Mouse (Mus musculus): ENCODE measurements at regions not wholly inside any gene's neighbourhood (a gene's known extent, or its start where the extent isn't known, plus 50 kb on each side); places are given as distances from the start of the nearest gene placed in this dataset.
A peak's percentile ranks its signal among the peaks of the same experiment; 100 is the strongest.

DNA sequence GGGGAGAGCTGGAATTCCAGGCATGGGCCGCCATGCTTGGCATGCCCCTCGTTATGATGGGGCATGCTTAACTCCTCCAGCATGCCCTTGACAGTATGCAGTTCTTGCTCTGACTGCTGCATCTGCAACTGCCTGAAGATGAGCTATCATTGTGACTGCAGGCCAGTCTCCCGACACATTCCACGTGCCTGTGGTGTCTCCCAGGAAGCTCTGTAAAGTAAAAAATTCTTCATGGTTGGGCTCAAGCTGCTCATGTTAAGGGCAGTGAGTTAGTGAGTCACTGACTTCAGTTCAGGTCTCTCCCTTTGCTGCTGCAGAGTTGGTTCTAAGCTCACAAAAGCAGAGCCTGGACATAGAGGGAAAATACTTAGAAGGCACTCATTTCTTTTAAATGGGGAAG, 161.5 kb downstream of the Sox2 start:
- H3K27ac ChIP-seq (ENCODE audit: low read depth, low read length), result no peak overlapping the region
- no peak overlapping the region for H3K9ac ChIP-seq (ENCODE audit: low read length)
- no peaks in the 10 kb centered on the region for H3K36me3 ChIP-seq (ENCODE audit: control insufficient read depth, insufficient read depth, low read length)
- H3K4me1 ChIP-seq (ENCODE audit: control insufficient read depth, insufficient read depth, low read length), result no peaks in the 10 kb centered on the region; the same call in 1 of the 2 replicates
- H3K4me2 ChIP-seq (ENCODE audit: low read depth), result no peak overlapping the region
- no peaks in the 10 kb centered on the region for H3K9me3 ChIP-seq (ENCODE audit: control insufficient read depth, low read length)
- no peaks in the 10 kb centered on the region; the same call in 1 of the 2 replicates for H3K27me3 ChIP-seq (ENCODE audit: control insufficient read depth, insufficient read depth, low read length)
- DNase-seq (ENCODE audit: low spot score) (no peak), ATAC-seq (ENCODE audit: insufficient read depth, low FRiP score, low TSS enrichment) (no peak)
- no peak overlapping the region for H3K4me3 ChIP-seq (ENCODE audit: low read depth, low read length)
- WGBS, result 73% methylated on average over 4 of the region's 4 CpGs

DNA sequence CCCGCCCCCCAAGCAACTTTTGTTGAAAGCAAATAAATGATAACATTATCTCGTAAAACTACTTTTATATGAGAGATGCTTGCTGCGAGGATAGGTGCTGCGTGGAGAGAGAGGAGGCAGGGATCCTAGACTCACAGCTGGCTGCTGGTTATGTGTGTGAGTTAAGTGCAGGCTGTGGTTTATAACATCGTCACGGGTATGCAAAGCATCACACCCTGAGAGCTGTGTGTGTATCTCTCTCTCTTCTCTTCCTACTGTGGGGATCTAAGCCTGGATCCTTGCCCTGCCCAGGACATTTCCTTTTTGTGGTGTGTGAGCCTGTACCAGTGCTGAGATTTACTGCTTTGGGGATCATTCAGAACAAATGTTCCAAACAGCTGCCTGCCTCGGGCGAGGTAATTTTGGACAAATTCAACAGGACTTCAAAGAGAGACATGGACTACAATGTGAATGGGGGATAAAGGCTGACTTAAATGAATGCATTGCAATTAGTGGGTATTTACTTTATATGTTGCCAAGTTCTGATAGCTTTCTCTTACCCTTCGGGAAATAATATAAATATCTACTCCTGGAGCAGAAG, 162.9 kb downstream of the Sox2 start:
- no peak overlapping the region for H3K9ac ChIP-seq (ENCODE audit: low read length)
- H3K4me2 ChIP-seq (ENCODE audit: low read depth), result no peak overlapping the region
- no peaks in the 10 kb centered on the region for H3K9me3 ChIP-seq (ENCODE audit: control insufficient read depth, low read length)
- DNase-seq (ENCODE audit: low spot score), result no peak
- WGBS, result 21% methylated on average over 9 of the region's 9 CpGs
- H3K4me3 ChIP-seq (ENCODE audit: low read depth, low read length), result no peak overlapping the region
- H3K4me1 ChIP-seq (ENCODE audit: control insufficient read depth, insufficient read depth, low read length), result no peaks in the 10 kb centered on the region; the same call in 1 of the 2 replicates
- no peak overlapping the region for H3K27ac ChIP-seq (ENCODE audit: low read depth, low read length)
- ATAC-seq (ENCODE audit: insufficient read depth, low FRiP score, low TSS enrichment), result no peak
- no peaks in the 10 kb centered on the region; the same call in 1 of the 2 replicates for H3K27me3 ChIP-seq (ENCODE audit: control insufficient read depth, insufficient read depth, low read length)
- H3K36me3 ChIP-seq (ENCODE audit: control insufficient read depth, insufficient read depth, low read length), result no peaks in the 10 kb centered on the region

DNA sequence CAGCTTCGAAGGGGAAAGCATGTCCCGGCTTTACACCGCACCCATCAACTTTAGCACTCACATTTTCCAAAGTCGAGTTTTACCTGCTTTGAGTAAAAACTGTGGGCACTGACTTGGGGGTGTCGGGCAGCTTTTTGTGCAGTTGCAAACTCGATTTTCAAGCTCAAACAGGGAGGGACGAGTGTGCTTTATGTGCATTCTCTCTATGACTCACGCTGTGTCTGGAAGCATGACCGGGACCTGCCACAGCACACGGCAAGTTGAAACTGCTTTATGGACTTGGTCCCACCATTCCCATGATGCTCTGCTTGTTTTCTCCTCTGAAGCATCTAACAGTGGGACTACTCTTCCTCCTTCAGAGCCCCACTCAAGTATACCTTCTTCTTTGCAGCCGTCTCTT, 174.8 kb downstream of the Sox2 start:
- Histone ChIP-seq H3K36me3 (ENCODE audit: control insufficient read depth, insufficient read depth, low read length) (no peaks in the 10 kb centered on the region), H3K27ac (ENCODE audit: low read depth, low read length) (no peak overlapping the region), H3K4me1 (ENCODE audit: control insufficient read depth, insufficient read depth, low read length) (no peaks in the 10 kb centered on the region), H3K9ac (ENCODE audit: low read length) (no peak overlapping the region), H3K9me3 (ENCODE audit: control insufficient read depth, low read length) (no peaks in the 10 kb centered on the region), H3K4me3 (ENCODE audit: low read depth, low read length) (no peak overlapping the region), H3K4me2 (ENCODE audit: low read depth) (no peak overlapping the region), H3K27me3 (ENCODE audit: control insufficient read depth, insufficient read depth, low read length) (no peaks in the 10 kb centered on the region)
- ATAC-seq (ENCODE audit: insufficient read depth, low FRiP score, low TSS enrichment), result no peak
- DNase-seq (ENCODE audit: low spot score), result no peak
- WGBS, result 86% methylated on average over 11 of the region's 11 CpGs

DNA sequence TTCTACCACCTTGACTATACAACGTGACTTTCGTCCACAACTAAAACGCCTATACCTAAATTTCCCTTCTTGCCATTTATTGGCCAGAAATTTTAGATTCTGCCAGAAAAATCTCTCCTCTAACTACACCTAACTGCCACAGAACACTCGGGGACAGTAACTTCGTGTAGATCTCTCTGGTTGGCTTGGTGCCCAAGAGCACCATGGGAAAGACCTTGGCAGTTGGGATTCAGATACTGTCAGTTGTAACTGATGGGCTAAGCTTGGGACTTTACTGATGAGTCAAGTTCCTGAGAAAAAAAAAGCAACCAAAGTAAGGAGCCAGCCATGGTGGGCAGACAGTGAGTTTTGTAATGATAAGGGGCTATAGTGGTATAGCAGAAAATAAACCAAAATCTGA, 176.2 kb downstream of the Sox2 start:
- no peaks in the 10 kb centered on the region for H3K4me1 ChIP-seq (ENCODE audit: control insufficient read depth, insufficient read depth, low read length)
- H3K27ac ChIP-seq (ENCODE audit: low read depth, low read length), result no peak overlapping the region
- no peak overlapping the region for H3K4me3 ChIP-seq (ENCODE audit: low read depth, low read length)
- no peak overlapping the region for H3K9ac ChIP-seq (ENCODE audit: low read length)
- H3K4me2 ChIP-seq (ENCODE audit: low read depth), result no peak overlapping the region
- H3K36me3 ChIP-seq (ENCODE audit: control insufficient read depth, insufficient read depth, low read length), result no peaks in the 10 kb centered on the region
- WGBS, result 89% methylated on average over 5 of the region's 5 CpGs
- DNase-seq (ENCODE audit: low spot score), result no peak
- no peaks in the 10 kb centered on the region for H3K9me3 ChIP-seq (ENCODE audit: control insufficient read depth, low read length)
- no peak for ATAC-seq (ENCODE audit: insufficient read depth, low FRiP score, low TSS enrichment)
- no peaks in the 10 kb centered on the region for H3K27me3 ChIP-seq (ENCODE audit: control insufficient read depth, insufficient read depth, low read length)

DNA sequence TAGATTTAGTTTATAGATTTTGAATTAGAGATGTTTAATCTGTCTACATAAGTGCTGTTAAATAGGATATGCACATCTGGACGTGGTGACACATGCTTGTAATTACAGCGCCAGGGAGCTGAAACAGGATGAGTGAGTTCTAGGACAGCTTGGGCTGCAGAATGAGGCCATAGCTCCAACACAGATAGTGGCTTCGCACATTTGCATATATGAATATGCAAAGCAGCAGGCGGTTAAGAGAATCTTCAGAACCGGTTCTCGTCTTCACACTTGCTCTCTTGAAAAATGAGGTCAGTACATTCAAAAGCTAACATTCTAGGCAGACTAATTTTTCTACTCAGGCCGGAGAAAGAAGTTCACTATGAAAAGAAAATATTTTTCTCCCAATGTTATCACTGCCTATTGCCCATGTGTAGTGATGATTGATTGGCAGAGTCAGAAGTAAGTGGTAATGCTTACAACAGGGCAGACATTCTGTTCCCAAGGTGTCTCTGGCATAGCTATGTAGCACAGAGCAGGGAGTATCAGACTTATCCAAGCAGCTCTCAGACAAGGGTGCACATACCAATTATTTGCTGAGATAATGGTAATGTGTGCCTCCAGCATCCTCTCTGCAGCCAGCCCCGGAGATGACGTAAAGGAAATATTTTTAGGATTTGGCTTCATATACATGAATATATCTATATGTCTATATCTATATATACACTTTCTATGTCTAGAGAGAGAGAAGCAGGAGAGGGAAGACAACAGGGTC, 178.4 kb downstream of the Sox2 start:
- no peak overlapping the region for H3K27ac ChIP-seq (ENCODE audit: low read depth, low read length)
- 65% methylated on average over 9 of the region's 9 CpGs for WGBS
- no peaks in the 10 kb centered on the region for H3K9me3 ChIP-seq (ENCODE audit: control insufficient read depth, low read length)
- H3K36me3 ChIP-seq (ENCODE audit: control insufficient read depth, insufficient read depth, low read length), result no peaks in the 10 kb centered on the region
- no peak overlapping the region for H3K4me3 ChIP-seq (ENCODE audit: low read depth, low read length)
- H3K27me3 ChIP-seq (ENCODE audit: control insufficient read depth, insufficient read depth, low read length), result no peaks in the 10 kb centered on the region
- no peak overlapping the region for H3K9ac ChIP-seq (ENCODE audit: low read length)
- DNase-seq (ENCODE audit: low spot score) (no peak), ATAC-seq (ENCODE audit: insufficient read depth, low FRiP score, low TSS enrichment) (no peak)
- no peaks in the 10 kb centered on the region for H3K4me1 ChIP-seq (ENCODE audit: control insufficient read depth, insufficient read depth, low read length)
- no peak overlapping the region for H3K4me2 ChIP-seq (ENCODE audit: low read depth)

DNA sequence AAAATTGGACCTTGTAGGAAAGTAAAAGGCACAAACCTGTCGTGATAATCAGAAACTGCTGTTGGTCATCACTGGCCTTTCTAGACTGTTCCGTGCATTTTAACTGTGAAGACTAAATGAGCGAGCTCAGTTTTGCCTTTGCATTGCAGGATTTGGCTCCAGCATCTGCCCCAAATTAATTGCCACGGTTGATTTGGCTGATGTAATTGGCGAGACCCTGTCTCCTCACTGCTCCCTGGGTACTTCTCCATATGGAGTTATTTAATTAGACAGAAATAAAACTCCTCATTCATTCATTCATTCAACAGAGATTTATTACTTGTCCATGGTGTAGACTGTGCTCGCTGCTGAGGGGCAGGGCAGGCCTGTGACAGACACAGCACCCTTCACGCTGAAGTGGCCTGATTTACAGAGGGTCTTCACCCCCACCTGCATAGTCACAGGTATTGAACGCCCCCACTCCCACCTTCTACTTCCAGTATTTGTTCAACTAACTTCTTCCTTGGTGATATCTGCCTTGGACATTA, 186.6 kb downstream of the Sox2 start:
- DNase-seq (ENCODE audit: low spot score) (no peak), ATAC-seq (ENCODE audit: insufficient read depth, low FRiP score, low TSS enrichment) (peak; percentile 63)
- Histone ChIP-seq H3K4me3 (ENCODE audit: low read depth, low read length) (no peak overlapping the region), H3K36me3 (ENCODE audit: control insufficient read depth, insufficient read depth, low read length) (no peaks in the 10 kb centered on the region), H3K27me3 (ENCODE audit: control insufficient read depth, insufficient read depth, low read length) (no peaks in the 10 kb centered on the region), H3K9ac (ENCODE audit: low read length) (no peak overlapping the region), H3K4me2 (ENCODE audit: low read depth) (no peak overlapping the region), H3K9me3 (ENCODE audit: control insufficient read depth, low read length) (no peaks in the 10 kb centered on the region), H3K27ac (ENCODE audit: low read depth, low read length) (no peak overlapping the region), H3K4me1 (ENCODE audit: control insufficient read depth, insufficient read depth, low read length) (peaks cover 9% of the 10 kb centered on the region)
- WGBS, result 61% methylated on average over 8 of the region's 8 CpGs

DNA sequence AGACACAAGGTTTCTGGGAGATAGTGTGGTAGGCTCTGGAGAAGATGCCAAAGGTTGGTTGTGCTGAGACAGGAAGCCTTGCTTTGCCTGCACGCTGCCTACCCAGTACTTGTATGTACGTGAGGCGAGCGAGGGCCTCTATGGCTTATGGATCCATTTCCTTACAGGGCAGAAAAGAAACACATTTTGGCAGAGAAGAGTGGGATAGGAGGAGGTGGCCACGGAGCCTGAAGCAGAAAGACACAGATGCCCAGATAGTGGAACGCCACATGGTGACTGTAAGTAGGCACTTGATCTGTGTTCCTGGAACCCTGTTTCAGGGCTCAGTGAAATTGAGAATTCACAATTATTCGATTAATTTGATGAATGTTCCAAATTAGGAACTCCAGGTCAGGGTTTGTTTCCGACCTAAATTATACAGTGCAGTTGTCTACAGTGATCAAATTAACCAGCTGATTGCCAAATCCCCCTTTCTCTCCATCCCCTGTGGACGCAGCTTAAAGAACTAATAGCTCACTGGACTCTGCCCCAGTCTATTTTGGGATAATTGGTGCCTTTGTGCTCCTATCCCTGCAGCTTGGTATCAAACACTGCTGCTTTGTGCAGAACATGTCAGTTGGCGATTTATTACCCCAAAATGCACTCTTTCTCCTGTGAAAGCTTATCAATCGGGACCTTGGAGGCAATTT, 187.6 kb downstream of the Sox2 start:
- H3K9ac ChIP-seq (ENCODE audit: low read length), result no peak overlapping the region
- H3K4me1 ChIP-seq (ENCODE audit: control insufficient read depth, insufficient read depth, low read length), result peaks cover 9% of the 10 kb centered on the region
- DNase-seq (ENCODE audit: low spot score) (no peak), ATAC-seq (ENCODE audit: insufficient read depth, low FRiP score, low TSS enrichment) (no peak; the same call in 1 of the 2 replicates)
- H3K4me2 ChIP-seq (ENCODE audit: low read depth), result no peak overlapping the region
- H3K36me3 ChIP-seq (ENCODE audit: control insufficient read depth, insufficient read depth, low read length), result no peaks in the 10 kb centered on the region
- H3K4me3 ChIP-seq (ENCODE audit: low read depth, low read length), result no peak overlapping the region
- WGBS, result 59% methylated on average over 11 of the region's 11 CpGs
- no peaks in the 10 kb centered on the region for H3K9me3 ChIP-seq (ENCODE audit: control insufficient read depth, low read length)
- 0 out of 2 replicates have a peak overlapping the region, but pooled peaks have one; percentile 20 for H3K27ac ChIP-seq (ENCODE audit: low read depth, low read length)
- H3K27me3 ChIP-seq (ENCODE audit: control insufficient read depth, insufficient read depth, low read length), result no peaks in the 10 kb centered on the region

DNA sequence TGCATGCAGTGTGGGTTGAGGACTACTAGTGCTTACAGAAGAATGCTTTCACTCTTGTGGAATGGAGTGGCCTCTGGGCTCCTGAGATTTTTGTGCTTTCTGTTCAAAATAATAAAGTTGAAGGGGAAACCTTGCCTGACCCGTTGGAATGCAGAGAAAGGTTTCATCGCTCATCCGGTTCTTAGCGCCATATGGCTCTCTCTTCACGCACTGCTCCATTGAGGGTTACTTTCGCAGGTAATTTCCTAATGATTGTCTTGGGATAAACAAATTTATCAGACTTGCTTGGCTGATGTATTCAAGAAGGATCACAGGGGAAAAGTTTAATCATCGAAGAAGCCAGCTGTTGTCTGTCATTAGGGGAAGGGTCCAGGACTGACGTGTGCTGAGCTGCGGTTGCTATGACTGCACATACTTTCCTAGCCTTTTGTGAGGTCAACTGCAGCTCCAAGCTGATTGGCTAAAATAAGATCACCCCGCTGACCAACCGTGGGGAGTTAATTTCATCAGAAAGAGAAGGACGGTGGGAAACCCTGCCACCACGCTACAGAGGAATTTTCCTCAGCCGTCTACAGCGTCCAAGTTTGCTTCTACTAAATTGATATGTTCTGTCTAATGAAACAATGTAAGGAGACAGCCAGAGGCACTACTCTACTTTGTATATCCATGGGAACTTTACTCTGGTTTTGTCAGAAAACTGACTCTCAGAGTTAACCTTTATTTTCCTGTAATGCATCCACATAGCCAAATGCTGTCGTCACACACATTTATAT, 210.9 kb downstream of the Sox2 start:
- H3K4me1 ChIP-seq (ENCODE audit: control insufficient read depth, insufficient read depth, low read length), result 0 out of 2 replicates have a peak, but pooled peaks cover 2% of the 10 kb centered on the region
- H3K36me3 ChIP-seq (ENCODE audit: control insufficient read depth, insufficient read depth, low read length), result no peaks in the 10 kb centered on the region
- WGBS, result 78% methylated on average over 16 of the region's 16 CpGs
- DNase-seq (ENCODE audit: low spot score) (no peak), ATAC-seq (ENCODE audit: insufficient read depth, low FRiP score, low TSS enrichment) (no peak)
- no peak overlapping the region for H3K27ac ChIP-seq (ENCODE audit: low read depth, low read length)
- H3K4me3 ChIP-seq (ENCODE audit: low read depth, low read length), result no peak overlapping the region
- no peaks in the 10 kb centered on the region for H3K9me3 ChIP-seq (ENCODE audit: control insufficient read depth, low read length)
- H3K27me3 ChIP-seq (ENCODE audit: control insufficient read depth, insufficient read depth, low read length), result no peaks in the 10 kb centered on the region
- no peak overlapping the region for H3K9ac ChIP-seq (ENCODE audit: low read length)
- H3K4me2 ChIP-seq (ENCODE audit: low read depth), result no peak overlapping the region
